Mouse (Mus musculus) CD8-positive naive resting alpha-beta T cell, adult 2 months (primary cell): ENCODE results near the gene Rtn1.

Experiments used
- DNase-seq, 2 experiments: peaks; one replicate each; pipeline ENCODE4 v3.0.0; 2022; ENCODE audit warnings: low read depth in 2 of 2, low spot score in 2 of 2

Rtn1 gene

GRCm38 (mm10) chr12:72279129-72279875 lies 129.6 kb downstream of the Rtn1 start:
- no peak for DNase-seq

GRCm38 (mm10) chr12:72273721-72274414 lies 135.0 kb downstream of the Rtn1 start:
- DNase-seq: no peak

GRCm38 (mm10) chr12:72267614-72268013 lies 141.2 kb downstream of the Rtn1 start:
- DNase-seq: no peak

GRCm38 (mm10) chr12:72265261-72266228 lies 143.3 kb downstream of the Rtn1 start:
- DNase-seq: no peak

GRCm38 (mm10) chr12:72263213-72264103 lies 145.4 kb downstream of the Rtn1 start:
- no peak for DNase-seq

- no peak for DNase-seq
Observed at GRCm38 (mm10) chr12:72257000-72257399, 151.9 kb downstream of the Rtn1 start.

GRCm38 (mm10) chr12:72253040-72253439 lies 155.8 kb downstream of the Rtn1 start:
- no peak for DNase-seq

GRCm38 (mm10) chr12:72251890-72252445 lies 156.9 kb downstream of the Rtn1 start:
- no peak for DNase-seq

GRCm38 (mm10) chr12:72244951-72245350 lies 163.9 kb downstream of the Rtn1 start:
- DNase-seq: no peak

GRCm38 (mm10) chr12:72242807-72243206 lies 166.0 kb downstream of the Rtn1 start:
- DNase-seq: no peak

- DNase-seq: no peak
Observed at GRCm38 (mm10) chr12:72240506-72240905, 168.3 kb downstream of the Rtn1 start.

- DNase-seq: no peak
Observed at GRCm38 (mm10) chr12:72239230-72239894, 169.5 kb downstream of the Rtn1 start.

GRCm38 (mm10) chr12:72237251-72237650 lies 171.6 kb downstream of the Rtn1 start:
- no peak for DNase-seq

- DNase-seq: no peak
Observed at GRCm38 (mm10) chr12:72236564-72237011, 172.3 kb downstream of the Rtn1 start.

GRCm38 (mm10) chr12:72235621-72236351 lies 173.1 kb downstream of the Rtn1 start:
- no peak for DNase-seq

- DNase-seq: no peak
Observed at GRCm38 (mm10) chr12:72234966-72235365, 173.9 kb downstream of the Rtn1 start.

GRCm38 (mm10) chr12:72234151-72234550 lies 174.7 kb downstream of the Rtn1 start:
- DNase-seq: no peak

- DNase-seq: no peak
Observed at GRCm38 (mm10) chr12:72232826-72233790, 175.7 kb downstream of the Rtn1 start.
